Mouse (Mus musculus) duodenum, adult 2 months (tissue): Measurements from ENCODE around the gene Scfd1. TPM values are rescaled to one million over a fixed set of nuclear protein-coding genes. Genes with fewer than 3 reads are reported as not detected.

ENCODE experiments used
- polyA plus RNA-seq: library from polyadenylated mRNA; depleted of rRNA; stranded (reverse); fragments of >200 nt; gene quantifications from 2 replicates; pipeline ENCODE4 v1.2.3, GENCODE M21; 2012; ENCODE audit warnings: low replicate concordance; rRNA removed

Gene Scfd1
- 1.3 and 1.4 TPM in 2 replicates for polyA plus RNA-seq

GRCm38 (mm10) chr12:51377003-51377887, at the start of gene Scfd1:
Gene Scfd1 (plus strand): TSS chr12:51377510.

DNA sequence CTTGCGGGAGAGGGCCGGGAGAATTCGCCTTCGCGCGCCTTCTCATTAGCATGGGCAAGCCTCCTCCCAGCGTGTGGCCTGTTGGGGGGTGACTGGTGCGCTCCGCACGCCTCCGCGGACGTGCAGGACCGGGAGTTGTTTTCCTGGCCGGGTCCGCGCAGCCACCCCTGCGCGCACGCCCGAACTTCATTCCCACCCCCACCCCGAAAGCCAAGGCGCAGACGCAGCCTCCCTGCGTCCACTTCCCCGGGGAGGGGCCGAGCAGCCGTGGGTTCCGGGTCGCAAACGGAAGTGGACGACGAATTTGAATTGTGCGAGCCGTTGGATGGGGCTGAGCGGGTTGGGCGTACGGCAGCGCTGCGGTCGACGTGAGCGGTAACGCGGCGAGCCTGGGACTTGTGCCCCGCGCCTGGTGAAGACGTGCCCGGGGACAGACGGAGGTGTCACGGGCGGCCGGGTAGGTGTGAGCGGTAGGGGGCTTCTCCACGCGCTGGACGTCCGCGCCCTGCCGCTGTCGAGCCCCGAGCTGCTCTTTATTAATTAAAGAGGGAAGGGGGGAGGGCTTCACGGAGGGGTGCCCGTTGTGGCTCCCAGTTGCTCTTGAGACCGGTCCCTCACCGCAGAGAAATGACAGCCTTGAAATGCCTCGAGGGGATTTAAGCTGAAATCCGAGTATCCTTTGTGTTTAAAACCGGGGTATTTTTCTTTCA, 29.2 kb upstream of the Scfd1 start, which contains the start of gene G2e3:
TSS of gene G2e3 (plus strand) at position 74 of the 710 bp plus-strand sequence.

Other genes with a start within 250 kb of the Scfd1 start
- 0.14 and 0.19 TPM in 2 replicates for gene G2e3, start 29.4 kb upstream of the Scfd1 start, polyA plus RNA-seq
- 0.14 and 0.59 TPM in 2 replicates for gene Coch, start 215.8 kb downstream of the Scfd1 start, polyA plus RNA-seq